Mouse (Mus musculus) midbrain, postnatal 0 days (tissue): ENCODE results near the gene Hfe2. TPM values are rescaled to one million over a fixed set of nuclear protein-coding genes. Genes with fewer than 3 reads are reported as not detected.

Source experiments
- ATAC-seq: fragments of 200-750 bp; cut with Nextera tagmentation; 2 replicates; pipeline ENCODE4 v1.8.0; 2017; ENCODE audit warnings: moderate number of reproducible peaks, mild to moderate bottlenecking, moderate TSS enrichment, moderate library complexity; ENCODE audit not compliant: low FRiP score
- DNase-seq: peaks from one replicate; pipeline ENCODE4 v3.0.0-alpha.2; 2015; ENCODE audit warnings: low spot score
- H3K27ac ChIP-seq: fragments of 300-500 bp; sonication (generic); 2 replicates; pipeline ENCODE4 v1.5.1; 2014; ENCODE audit warnings: low read depth, mild to moderate bottlenecking, low read length, mixed read lengths
- H3K27me3 ChIP-seq: fragments of 300-500 bp; sonication (generic); 2 replicates; pipeline ENCODE4 v1.6.1; 2014; ENCODE audit warnings: low read length, control low read depth, mixed read lengths; ENCODE audit not compliant: insufficient read depth
- H3K36me3 ChIP-seq: fragments of 300-500 bp; sonication (generic); 2 replicates; pipeline ENCODE4 v1.6.1; 2014; ENCODE audit warnings: low read length, control low read depth, mixed read lengths; ENCODE audit not compliant: insufficient read depth
- H3K4me1 ChIP-seq: fragments of 300-500 bp; sonication (generic); 2 replicates; pipeline ENCODE4 v1.6.1; 2014; ENCODE audit warnings: mild to moderate bottlenecking, control low read depth, antibody characterized with exemption, low read length, mixed read lengths; ENCODE audit not compliant: insufficient read depth
- H3K4me2 ChIP-seq: fragments of 300-500 bp; sonication (generic); 2 replicates; pipeline ENCODE4 v1.6.1; 2014; ENCODE audit warnings: low read depth, mild to moderate bottlenecking, low read length, mixed read lengths; ENCODE audit not compliant: poor library complexity, severe bottlenecking
- H3K4me3 ChIP-seq: fragments of 300-500 bp; sonication (generic); 2 replicates; pipeline ENCODE4 v1.5.1; 2014; ENCODE audit warnings: low read depth, mild to moderate bottlenecking, low read length, moderate library complexity
- H3K9ac ChIP-seq: fragments of 300-500 bp; sonication (generic); replicated peaks from 2 replicates; pipeline ENCODE4 v1.6.1; 2014; ENCODE audit warnings: mild to moderate bottlenecking, low read length, moderate library complexity, mixed read lengths; ENCODE audit not compliant: poor library complexity, severe bottlenecking
- H3K9me3 ChIP-seq: fragments of 300-500 bp; sonication (generic); 2 replicates; pipeline ENCODE4 v1.6.1; 2016; ENCODE audit warnings: low read length, control low read depth
- CTCF ChIP-seq: IDR thresholded peaks from 2 replicates; pipeline ENCODE4 v1.5.1; 2016; ENCODE audit warnings: antibody characterized with exemption, mild to moderate bottlenecking
- WGBS: fragments of 180-500 bp; shearing (Covaris S2); extraction: QIAGEN DNeasy Blood & Tissue Kit; methylation state at CpG from one replicate; pipeline ENCODE4 v1.1.7; 2014; 5-methylcytosine and 5-hydroxymethylcytosine counted together
- polyA plus RNA-seq: library from polyadenylated mRNA; unstranded; fragments of >200 nt; fragmentation: Nextera tagmentation; extraction: Ambion mirVana; gene quantifications from 2 replicates; pipeline ENCODE4 v1.2.1, GENCODE M21; 2015
- total RNA-seq: library from RNA; depleted of rRNA; stranded (reverse); fragments of >200 nt; gene quantifications from 2 replicates; pipeline ENCODE4 v1.2.3, GENCODE M21; 2014

The Hfe2 gene
- total and polyA plus RNA-seq, 2 experiments from 2014 or later: 2.0 TPM

DNA sequence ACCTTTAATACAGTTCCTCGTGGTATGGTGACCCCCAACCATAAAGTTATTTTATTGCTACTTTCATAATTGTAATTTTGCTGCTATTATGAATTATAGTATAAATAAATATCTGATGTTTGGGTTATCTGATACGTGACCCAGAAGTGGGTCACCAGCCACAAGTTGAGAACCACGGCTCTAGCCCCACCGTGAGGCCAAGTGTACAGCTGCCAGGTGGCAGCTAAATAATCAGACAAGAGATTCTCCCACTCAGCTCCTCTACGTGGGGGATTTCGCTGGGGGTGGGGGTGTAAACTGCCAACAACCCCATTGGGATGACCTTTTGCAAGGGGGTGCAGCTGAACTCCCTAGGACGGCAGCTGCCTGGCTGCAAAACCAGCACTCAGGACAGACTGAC is 7.1 kb downstream of the Hfe2 start:
- Histone ChIP-seq H3K9ac (no peak overlapping the region), H3K27me3 (no peaks in the 10 kb centered on the region; the same call in 1 of the 2 replicates), H3K4me1 (peaks cover 5% of the 10 kb centered on the region; the same call in 1 of the 2 replicates), H3K27ac (no peak overlapping the region), H3K36me3 (no peaks in the 10 kb centered on the region), H3K9me3 (no peaks in the 10 kb centered on the region), H3K4me2 (no peak overlapping the region), H3K4me3 (no peak overlapping the region)
- WGBS: 71% methylated on average over 7 of the region's 7 CpGs
- ATAC-seq (no peak), DNase-seq (no peak)
- TF ChIP-seq CTCF: no peak

GRCm38 (mm10) chr3:96534300-96534699 is 9.3 kb downstream of the Hfe2 start:
- H3K4me3 ChIP-seq: no peak overlapping the region
- DNase-seq (no peak), ATAC-seq (no peak)
- no peak overlapping the region for H3K27ac ChIP-seq
- WGBS: 57% methylated on average over 2 of the region's 2 CpGs
- H3K9me3 ChIP-seq: no peaks in the 10 kb centered on the region
- no peak overlapping the region for H3K9ac ChIP-seq
- H3K27me3 ChIP-seq: no peaks in the 10 kb centered on the region
- H3K4me1 ChIP-seq: no peaks in the 10 kb centered on the region
- no peaks in the 10 kb centered on the region for H3K36me3 ChIP-seq
- H3K4me2 ChIP-seq: no peak overlapping the region
- TF ChIP-seq CTCF: peak; percentile 34

DNA sequence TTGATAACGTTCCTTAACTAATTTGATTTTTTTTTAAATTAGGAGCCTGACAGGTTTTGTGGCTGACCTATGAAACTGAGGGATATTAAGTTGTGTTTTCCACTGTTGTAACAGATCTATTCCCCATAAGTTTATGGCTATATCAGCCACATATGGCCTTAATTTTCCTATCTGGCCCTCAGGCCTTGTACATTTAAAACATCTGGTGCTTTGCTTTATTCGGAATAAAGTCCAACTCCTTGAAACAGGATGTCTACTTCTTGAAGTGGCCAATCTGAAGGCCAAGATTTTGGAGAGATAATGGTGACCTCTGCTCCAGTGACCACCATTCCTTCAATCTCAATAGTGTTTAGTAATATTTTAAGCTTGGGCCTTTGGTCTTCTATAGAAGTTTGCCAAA is 14.3 kb downstream of the Hfe2 start:
- DNase-seq (no peak), ATAC-seq (no peak)
- Histone ChIP-seq H3K36me3 (no peaks in the 10 kb centered on the region), H3K27me3 (no peaks in the 10 kb centered on the region), H3K9ac (no peak overlapping the region), H3K4me2 (no peak overlapping the region), H3K27ac (no peak overlapping the region), H3K9me3 (no peaks in the 10 kb centered on the region), H3K4me3 (no peak overlapping the region), H3K4me1 (no peaks in the 10 kb centered on the region)
- TF ChIP-seq CTCF: no peak
- WGBS: 87% methylated on average over 2 of the region's 2 CpGs

GRCm38 (mm10) chr3:96540740-96541139 is 15.8 kb downstream of the Hfe2 start:
- Histone ChIP-seq H3K36me3 (no peaks in the 10 kb centered on the region), H3K27ac (no peak overlapping the region), H3K27me3 (no peaks in the 10 kb centered on the region), H3K4me3 (no peak overlapping the region), H3K4me2 (no peak overlapping the region), H3K9me3 (no peaks in the 10 kb centered on the region), H3K4me1 (no peaks in the 10 kb centered on the region), H3K9ac (no peak overlapping the region)
- no peak for DNase-seq
- TF ChIP-seq CTCF: no peak
- WGBS: 24% methylated on average over 6 of the region's 6 CpGs
- no peak for ATAC-seq

GRCm38 (mm10) chr3:96541328-96542078 is 16.5 kb downstream of the Hfe2 start:
- Histone ChIP-seq H3K9me3 (no peaks in the 10 kb centered on the region), H3K4me1 (no peaks in the 10 kb centered on the region), H3K9ac (no peak overlapping the region), H3K4me2 (no peak overlapping the region), H3K4me3 (no peak overlapping the region), H3K27ac (no peak overlapping the region), H3K36me3 (no peaks in the 10 kb centered on the region), H3K27me3 (no peaks in the 10 kb centered on the region)
- TF ChIP-seq CTCF: peak; percentile 71
- DNase-seq (peak; percentile 49), ATAC-seq (no peak)
- WGBS: 22% methylated on average over 14 of the region's 14 CpGs

DNA sequence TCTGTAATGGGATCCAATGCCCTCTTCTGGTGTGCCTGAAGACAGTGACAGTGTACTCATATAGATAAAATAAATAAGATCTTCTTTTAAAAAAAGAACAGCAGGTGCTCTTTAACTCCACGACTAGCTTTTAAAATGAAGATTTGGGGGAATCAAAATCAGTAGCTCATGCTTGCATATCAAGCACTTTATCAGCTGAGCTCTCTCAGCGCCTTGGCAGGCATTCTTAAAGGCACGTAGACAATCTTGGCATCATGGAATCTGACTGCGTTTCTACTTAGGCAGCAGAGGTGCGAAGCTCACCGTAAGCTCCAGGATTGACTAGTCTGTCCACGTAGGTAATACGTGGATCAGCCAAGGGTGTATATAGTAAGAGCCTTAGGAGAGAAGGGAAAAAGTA is 17.6 kb downstream of the Hfe2 start:
- 79% methylated on average over 8 of the region's 8 CpGs for WGBS
- H3K27me3 ChIP-seq: no peaks in the 10 kb centered on the region
- H3K27ac ChIP-seq: no peak overlapping the region
- no peak for TF ChIP-seq CTCF
- no peaks in the 10 kb centered on the region for H3K9me3 ChIP-seq
- DNase-seq (no peak), ATAC-seq (no peak)
- H3K4me3 ChIP-seq: no peak overlapping the region
- no peak overlapping the region for H3K9ac ChIP-seq
- H3K4me2 ChIP-seq: no peak overlapping the region
- H3K4me1 ChIP-seq: no peaks in the 10 kb centered on the region
- H3K36me3 ChIP-seq: no peaks in the 10 kb centered on the region
